Mouse (Mus musculus) fat pad, adult 2 months (tissue): ENCODE measurements around the gene Xk.
"Not testable (repeated sequence)": the region's sequence is repeated elsewhere in the genome, so short reads cannot be mapped to it uniquely, and the experiment has no call there.

ENCODE experiments used
- DNase-seq: peaks from one replicate; pipeline ENCODE4 v3.0.0-alpha.2; 2011; ENCODE audit warnings: low read depth, low spot score; ENCODE audit errors: extremely low read depth

Gene Xk

DNA sequence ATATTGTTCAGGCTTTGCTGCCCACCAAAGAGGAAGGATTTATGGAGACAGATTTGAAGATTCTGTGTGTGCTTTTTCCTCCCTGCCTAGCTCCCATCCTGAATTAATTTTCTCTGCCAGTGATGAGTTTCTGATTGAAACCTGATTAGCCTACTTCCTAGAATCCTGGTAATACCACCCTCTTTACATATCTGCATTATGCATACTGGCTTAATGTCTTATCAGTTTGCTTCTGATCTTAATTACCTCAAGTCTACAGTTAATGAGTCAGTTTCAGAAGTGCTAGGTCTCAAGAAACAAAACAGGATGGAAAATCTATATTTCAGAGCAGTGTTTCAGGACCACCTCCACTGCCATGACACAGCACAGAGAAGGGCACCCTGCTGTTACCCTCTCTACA, 43.9 kb downstream of the Xk start:
- not testable (repeated sequence) for DNase-seq

DNA sequence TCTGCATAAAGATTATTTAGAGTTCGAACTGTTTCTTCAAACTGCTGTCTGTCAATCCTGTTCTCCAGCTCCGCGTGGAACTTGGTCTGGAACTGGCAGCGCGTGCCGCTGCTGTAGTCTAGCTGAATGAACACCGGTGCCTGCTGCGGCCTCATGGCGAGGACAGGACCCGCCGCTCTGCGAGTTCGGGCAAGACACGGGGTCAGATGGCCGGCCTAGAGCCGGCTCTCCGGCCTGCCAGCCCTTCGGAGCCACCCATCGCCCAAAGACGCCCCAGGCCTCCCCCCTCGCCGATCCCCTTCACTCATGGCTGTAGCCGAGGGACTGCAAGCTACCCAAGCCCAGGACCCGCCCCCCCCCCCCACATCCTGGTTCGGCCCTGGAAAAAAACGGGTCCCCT, 55.4 kb downstream of the Xk start:
- not testable (repeated sequence) for DNase-seq

DNA sequence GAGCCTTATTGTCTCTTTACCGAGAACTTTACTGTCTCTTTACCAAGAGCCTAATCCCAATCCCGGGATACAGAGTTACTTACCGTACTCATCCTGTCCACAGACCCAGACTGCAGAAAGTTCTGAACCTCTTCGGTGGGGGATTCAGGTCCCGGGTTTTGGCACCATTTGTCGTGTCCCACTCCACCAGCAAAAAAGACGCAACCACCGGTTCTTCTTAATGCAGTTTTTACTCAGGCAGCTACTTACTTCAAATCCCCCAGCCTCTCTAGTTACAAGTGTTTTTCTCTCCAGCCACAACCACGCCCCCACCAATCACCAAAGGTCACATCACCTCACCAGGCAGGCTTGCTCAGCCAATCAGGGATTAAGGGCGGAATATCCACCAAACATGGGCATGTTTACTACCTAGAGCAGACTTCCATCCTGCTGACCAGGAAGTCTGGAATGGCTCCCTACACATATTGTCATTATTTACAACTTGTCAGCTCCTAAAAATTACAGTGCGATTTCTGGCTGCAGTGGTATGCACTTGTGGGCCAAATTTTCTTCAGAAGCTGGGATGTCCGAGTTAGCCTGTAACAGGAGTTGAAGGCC, 59.9 kb downstream of the Xk start:
- DNase-seq: not testable (repeated sequence)

DNA sequence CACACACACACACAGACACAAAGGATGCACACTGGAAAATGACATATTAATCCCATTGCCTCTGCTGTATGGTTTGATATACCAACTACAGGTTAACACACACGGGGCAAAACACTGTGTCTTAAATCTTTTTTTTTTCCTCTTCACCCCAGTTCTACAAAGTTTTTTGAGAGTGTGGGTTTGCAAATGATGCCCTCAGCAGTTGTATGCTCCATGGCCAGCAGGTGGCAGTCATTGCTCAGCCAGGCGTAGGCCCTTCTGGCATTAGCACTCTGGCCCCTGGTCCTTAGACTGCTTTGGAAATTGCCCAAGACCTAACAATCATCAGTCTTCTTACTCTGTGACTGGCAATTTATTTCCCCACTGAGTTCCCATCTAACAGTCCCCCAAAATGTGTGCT, 60.5 kb downstream of the Xk start:
- not testable (repeated sequence) for DNase-seq

DNA sequence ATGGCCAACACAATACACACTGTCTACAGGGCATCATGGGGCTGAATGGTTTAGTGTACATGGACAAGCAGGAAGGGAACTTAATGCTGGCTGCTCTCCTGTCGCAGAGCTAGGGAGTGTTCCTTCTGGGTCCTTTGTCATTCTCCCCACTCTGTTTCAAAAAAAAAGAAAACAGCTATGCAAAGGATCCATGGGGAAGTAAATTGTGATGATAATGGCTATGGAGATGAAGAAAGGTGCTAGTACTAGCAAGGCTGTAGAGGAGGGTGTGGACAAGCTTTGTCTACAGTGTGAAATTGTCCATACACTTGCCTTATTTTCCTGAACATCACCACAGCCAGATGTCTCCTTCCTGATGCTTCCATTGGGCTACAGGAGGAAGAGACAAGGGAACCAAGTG, 62.4 kb downstream of the Xk start:
- DNase-seq: not testable (repeated sequence)

DNA sequence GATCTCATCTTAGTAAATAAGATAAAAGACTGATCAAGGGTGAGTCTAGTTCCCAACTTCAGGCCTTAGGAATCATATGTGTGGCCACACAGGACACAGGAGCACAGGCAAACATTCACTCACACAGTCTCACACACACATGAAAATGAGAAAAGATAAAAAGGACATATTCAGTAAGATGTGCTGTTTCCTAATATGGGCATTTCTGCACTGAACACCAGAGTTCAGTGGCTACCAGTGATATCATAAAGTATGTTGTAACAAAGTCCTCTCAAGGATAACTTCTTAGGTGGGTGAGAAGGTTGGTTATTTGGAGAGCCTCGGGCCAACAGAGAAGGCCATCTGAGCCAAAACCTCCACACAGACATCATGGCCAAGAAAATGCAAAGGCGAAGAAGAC, 77.8 kb downstream of the Xk start, which contains the start of gene H2al1k:
Gene H2al1k (plus strand): TSS at position 301 of the 400 bp plus-strand sequence.
- not testable (repeated sequence) for DNase-seq
